11 mouse cellular contexts compared by ENCODE assay signal in the genomic region with DNA sequence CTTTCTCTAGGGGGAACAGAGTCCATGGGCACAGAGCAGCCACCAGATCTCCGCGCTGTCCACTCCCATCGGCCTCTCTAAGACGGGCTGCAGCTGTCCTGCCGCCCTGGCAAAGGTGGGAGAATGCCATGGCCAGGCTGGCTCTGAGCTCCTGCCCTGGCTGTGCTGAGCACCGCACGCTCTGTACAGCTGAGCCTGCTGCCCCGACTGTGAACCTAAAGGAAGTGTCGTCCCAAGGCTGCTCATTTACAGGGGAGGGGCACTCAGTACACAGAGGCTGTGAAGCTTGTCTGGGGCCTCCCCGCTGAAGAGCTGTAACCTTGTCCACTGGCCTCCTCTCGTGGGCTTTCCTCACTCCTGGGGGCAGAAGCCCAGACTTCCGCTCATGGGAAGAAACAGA. TPM values are rescaled to one million over a fixed set of nuclear protein-coding genes. Genes with fewer than 3 reads are reported as not detected.
DNase-seq lines count a peak whose midpoint lies in the region; ATAC-seq and TF ChIP-seq lines count a peak whose summit lies in the region.
"Had no signal": no experiment of that assay in that cellular context is flagged by ENCODE, and none has a peak within 500 bp of the region (broad histone marks: within the 10 kb centered on the region; RNA-seq: fewer than 3 reads in every experiment).

No protein-coding gene starts in this region.

- DNase-seq in heart, postnatal 10 days = no peak
- peak; percentile 72 for DNase-seq in kidney, postnatal 0 days (ENCODE audit: low spot score)
- no peak for DNase-seq in kidney, adult 11 months
- no peak for DNase-seq in intestine, embryonic 14.5 days (ENCODE audit: low spot score)
- no peak for DNase-seq in layer of hippocampus, adult 8-10 months (ENCODE audit: low spot score in 2 of 2)
- DNase-seq: cerebellum, postnatal 25 days; liver had no signal

- peak overlapping the region; percentile 55 for H3K9ac ChIP-seq in heart, embryonic 13.5 days
- H3K9ac ChIP-seq in kidney, postnatal 0 days (ENCODE audit: low read depth, low read length) = no peak overlapping the region
- peak overlapping the region; percentile 13; the same call in 1 of the 2 replicates for H3K9ac ChIP-seq in intestine, embryonic 14.5 days (ENCODE audit: low read length)
- H3K9ac ChIP-seq in stomach, embryonic 16.5 days (ENCODE audit: low read length) = peak overlapping the region; percentile 47

- WGBS in heart, embryonic 13.5 days = 40% methylated on average over 12 of the region's 12 CpGs
- 30% methylated on average over 12 of the region's 12 CpGs for WGBS in kidney, postnatal 0 days
- WGBS in intestine, embryonic 14.5 days = 43% methylated on average over 12 of the region's 12 CpGs
- 43% methylated on average over 12 of the region's 12 CpGs for WGBS in stomach, embryonic 16.5 days

- H3K4me3 ChIP-seq in heart, embryonic 13.5 days = no peak overlapping the region
- no peak overlapping the region for H3K4me3 ChIP-seq in kidney, postnatal 0 days (replicated peaks; ENCODE audit: low read depth, low read length)
- H3K4me3 ChIP-seq in intestine, embryonic 14.5 days (ENCODE audit: low read depth, low read length) = no peak overlapping the region
- no peak overlapping the region for H3K4me3 ChIP-seq in stomach, embryonic 16.5 days (replicated peaks; ENCODE audit: low read length)
- H3K4me3 ChIP-seq: erythroblast, embryonic 14.5 days had no signal

- TF ChIP-seq CTCF in kidney, postnatal 0 days (IDR thresholded peaks at IDR 0.05; ENCODE audit: low read depth) = no peak; the same call in 1 of the 2 replicates

- intact Hi-C loops in heart, postnatal 10 days (cut with DNase I) = no loop called here

- H3K4me1 ChIP-seq in heart, embryonic 13.5 days = peaks cover 70% of the 10 kb centered on the region
- peaks cover 41% of the 10 kb centered on the region for H3K4me1 ChIP-seq in kidney, postnatal 0 days (replicated peaks; ENCODE audit: insufficient read depth, low read length)
- peaks cover 11% of the 10 kb centered on the region for H3K4me1 ChIP-seq in intestine, embryonic 14.5 days (replicated peaks; ENCODE audit: control insufficient read depth, insufficient read depth, low read length)
- H3K4me1 ChIP-seq in stomach, embryonic 16.5 days (ENCODE audit: control insufficient read depth, insufficient read depth, low read length) = peaks cover 30% of the 10 kb centered on the region

- peak overlapping the region; percentile 29; the same call in 1 of the 2 replicates for H3K27ac ChIP-seq in heart, embryonic 13.5 days (replicated peaks)
- peak overlapping the region; percentile 72 for H3K27ac ChIP-seq in kidney, postnatal 0 days
- H3K27ac ChIP-seq in intestine, embryonic 14.5 days (ENCODE audit: low read depth) = no peak overlapping the region
- peak overlapping the region; percentile 48 for H3K27ac ChIP-seq in stomach, embryonic 16.5 days (ENCODE audit: low read length)

- no peaks in the 10 kb centered on the region for H3K36me3 ChIP-seq in heart, embryonic 13.5 days
- H3K36me3 ChIP-seq in kidney, postnatal 0 days (ENCODE audit: insufficient read depth, low read length) = no peaks in the 10 kb centered on the region
- no peaks in the 10 kb centered on the region for H3K36me3 ChIP-seq in intestine, embryonic 14.5 days (ENCODE audit: control insufficient read depth, insufficient read depth, low read length)
- H3K36me3 ChIP-seq in stomach, embryonic 16.5 days (ENCODE audit: control insufficient read depth, insufficient read depth, low read length) = 0 out of 2 replicates have a peak, but pooled peaks cover 3% of the 10 kb centered on the region

- no peak overlapping the region for H3K4me2 ChIP-seq in heart, embryonic 13.5 days
- no peak overlapping the region for H3K4me2 ChIP-seq in kidney, postnatal 0 days (ENCODE audit: low read length)
- no peak overlapping the region for H3K4me2 ChIP-seq in intestine, embryonic 14.5 days (ENCODE audit: low read length)
- H3K4me2 ChIP-seq in stomach, embryonic 16.5 days (ENCODE audit: low read depth, low read length) = no peak overlapping the region

- no peak for ATAC-seq in heart, embryonic 13.5 days (ENCODE audit: extremely low read depth, insufficient number of reproducible peaks, low FRiP score, low TSS enrichment)
- ATAC-seq in kidney, postnatal 0 days (replicated peaks; ENCODE audit: low FRiP score, low read depth) = peak; percentile 58
- peak; percentile 55 for ATAC-seq in intestine, embryonic 14.5 days (replicated peaks; ENCODE audit: low FRiP score, low TSS enrichment, low read depth)
- peak; percentile 38; the same call in 1 of the 2 replicates for ATAC-seq in stomach, embryonic 16.5 days (ENCODE audit: insufficient read depth, low FRiP score)
- ATAC-seq: CD4-positive, CD25-positive, alpha-beta regulatory T cell, adult 4 months had no signal

- no peaks in the 10 kb centered on the region for H3K27me3 ChIP-seq in heart, embryonic 13.5 days (replicated peaks)
- H3K27me3 ChIP-seq in kidney, postnatal 0 days (ENCODE audit: insufficient read depth, low read length) = no peaks in the 10 kb centered on the region
- H3K27me3 ChIP-seq in intestine, embryonic 14.5 days (replicated peaks; ENCODE audit: control insufficient read depth, insufficient read depth, low read length) = no peaks in the 10 kb centered on the region
- no peaks in the 10 kb centered on the region for H3K27me3 ChIP-seq in stomach, embryonic 16.5 days (ENCODE audit: control insufficient read depth, insufficient read depth, low read length)

- no peaks in the 10 kb centered on the region for H3K9me3 ChIP-seq in heart, embryonic 13.5 days
- H3K9me3 ChIP-seq in kidney, postnatal 0 days (replicated peaks; ENCODE audit: low read length) = no peaks in the 10 kb centered on the region
- no peaks in the 10 kb centered on the region for H3K9me3 ChIP-seq in intestine, embryonic 14.5 days (ENCODE audit: control insufficient read depth, low read length)
- no peaks in the 10 kb centered on the region for H3K9me3 ChIP-seq in stomach, embryonic 16.5 days (replicated peaks; ENCODE audit: control insufficient read depth, low read length)

RNA-seq across cellular contexts. Expression of a gene that starts 29.6 kb away (rescaled TPM):
- polyA plus RNA-seq in heart, embryonic 13.5 days (2015; fragmentation: Nextera tagmentation; extraction: Ambion mirVana) = 2.7 and 3.6 TPM in 2 replicates
- total RNA-seq in heart, postnatal 10 days (2021) = 1 to 10 TPM in 1 of 2 experiments, not detected in 1; 1.2 TPM
- 0.32 and 0.50 TPM in 2 replicates for polyA plus RNA-seq in kidney, postnatal 0 days (2015; fragmentation: Nextera tagmentation; extraction: Ambion mirVana)
- polyA plus RNA-seq in intestine, embryonic 14.5 days (2014; fragmentation: Nextera tagmentation; extraction: Ambion mirVana) = 1.8 and 2.2 TPM in 2 replicates
- polyA plus RNA-seq in stomach, embryonic 16.5 days (2015; fragmentation: Nextera tagmentation; extraction: Ambion mirVana) = 5.3 and 5.8 TPM in 2 replicates
- 10 to 100 TPM in 1 of 4 experiments, 1 to 10 TPM in 3; 6.9 to 10.4 (median 9.0) TPM for total RNA-seq in layer of hippocampus, adult 8-10 months (2022)
- polyA plus RNA-seq: erythroblast, embryonic 14.5 days had no signal

RNA-seq across cellular contexts. Expression of a gene that starts 39.7 kb away (rescaled TPM):
- polyA plus RNA-seq in heart, embryonic 13.5 days (2015; fragmentation: Nextera tagmentation; extraction: Ambion mirVana) = 25.3 and 30.3 TPM in 2 replicates
- 10 to 100 TPM; 23.2 to 26.9 TPM for total RNA-seq in heart, postnatal 10 days (2021)
- polyA plus RNA-seq in kidney, postnatal 0 days (2015; fragmentation: Nextera tagmentation; extraction: Ambion mirVana) = 53.8 and 56.8 TPM in 2 replicates
- polyA plus RNA-seq in intestine, embryonic 14.5 days (2014; fragmentation: Nextera tagmentation; extraction: Ambion mirVana) = 42.9 and 45.5 TPM in 2 replicates
- polyA plus RNA-seq in stomach, embryonic 16.5 days (2015; fragmentation: Nextera tagmentation; extraction: Ambion mirVana) = 79.2 and 87.9 TPM in 2 replicates
- 1 to 10 TPM; 3.4 to 7.1 (median 6.0) TPM for total RNA-seq in layer of hippocampus, adult 8-10 months (2022)
